Mouse (Mus musculus) heart, postnatal 10 days (tissue): ENCODE results near the gene Ttl. TPM values are rescaled to one million over a fixed set of nuclear protein-coding genes. Genes with fewer than 3 reads are reported as not detected.

Source experiments
- DNase-seq, 2 experiments: peaks; one replicate each; pipeline ENCODE4 v3.0.0; 2021
- intact Hi-C: fragments of 180-260 bp; cut with DNase I; formaldehyde crosslinking; loops from one replicate; pipeline ENCODE4 v1.15.1; 2025
- total RNA-seq, 2 experiments: library from RNA; stranded (reverse); gene quantifications; 2 replicates each; pipeline ENCODE4 v1.2.3; 2021

The Ttl gene
- total RNA-seq, 2 experiments from 2014 or later: 18.1 to 20.2 TPM

DNA sequence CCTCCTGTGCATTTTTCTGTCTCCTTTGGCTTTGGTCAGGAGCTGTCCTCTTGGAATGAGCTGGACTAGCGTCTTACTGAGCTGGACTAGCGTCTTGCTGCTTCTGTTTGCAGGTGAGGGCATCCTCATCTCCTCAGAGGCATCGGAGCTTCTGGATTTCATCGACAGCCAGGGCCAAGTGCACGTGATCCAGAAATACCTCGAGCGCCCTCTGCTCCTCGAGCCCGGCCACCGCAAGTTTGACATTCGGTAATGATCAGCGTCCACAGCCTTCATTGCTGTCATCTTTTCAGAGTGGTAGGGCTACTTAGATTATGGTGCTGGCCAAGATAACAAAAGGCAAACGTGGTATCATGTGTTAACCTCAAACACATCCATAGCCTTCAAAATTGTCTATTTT, 15.4 kb downstream of the Ttl start:
- intact Hi-C loops: no loop called here
- DNase-seq: peak; percentile 10 to 16

DNA sequence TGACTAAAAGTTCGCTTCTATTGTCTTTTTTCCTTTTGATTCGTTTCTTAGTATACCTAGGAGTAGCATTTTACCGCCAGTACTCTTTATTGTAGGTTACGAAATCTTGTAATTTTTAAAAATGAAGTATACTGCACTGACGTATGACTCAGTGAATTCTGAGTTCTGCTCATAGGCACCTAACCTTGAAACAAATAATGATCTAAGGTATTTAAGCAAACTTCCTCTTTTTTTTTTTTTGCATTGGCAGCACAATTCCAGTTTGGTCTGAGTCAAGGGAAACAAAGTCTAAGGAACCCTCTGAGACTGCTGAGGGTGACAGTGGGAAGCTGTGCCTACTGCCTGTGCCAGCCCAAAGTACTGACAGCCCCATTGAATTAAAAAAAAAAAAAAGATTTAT, 17.8 kb downstream of the Ttl start:
- intact Hi-C loops: no loop called here
- no peak for DNase-seq

DNA sequence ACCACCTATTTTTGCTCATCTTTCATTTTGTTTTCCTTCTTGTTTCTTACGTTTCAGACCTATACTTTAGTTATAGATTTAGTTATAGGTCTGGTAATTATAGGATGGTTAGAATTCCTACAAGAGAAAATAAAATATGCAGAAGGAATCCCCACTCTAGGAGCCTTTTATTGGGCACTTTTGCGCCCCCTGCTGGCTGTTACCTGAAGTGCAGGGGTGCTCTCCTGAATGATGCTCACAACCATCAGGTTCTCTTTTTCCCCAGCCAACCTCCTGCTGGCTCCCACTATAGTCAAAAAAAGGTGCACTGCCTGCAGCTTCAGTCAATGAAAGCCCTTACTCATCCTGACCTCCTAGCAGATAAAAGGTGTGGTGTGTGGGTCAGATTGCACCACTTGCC, 19.2 kb downstream of the Ttl start:
- intact Hi-C loops: loop anchor here (2.0 to 5.0 kb wide), 2 partner anchors 78 to 136 kb away; no protein-coding TSS in a partner anchor

DNA sequence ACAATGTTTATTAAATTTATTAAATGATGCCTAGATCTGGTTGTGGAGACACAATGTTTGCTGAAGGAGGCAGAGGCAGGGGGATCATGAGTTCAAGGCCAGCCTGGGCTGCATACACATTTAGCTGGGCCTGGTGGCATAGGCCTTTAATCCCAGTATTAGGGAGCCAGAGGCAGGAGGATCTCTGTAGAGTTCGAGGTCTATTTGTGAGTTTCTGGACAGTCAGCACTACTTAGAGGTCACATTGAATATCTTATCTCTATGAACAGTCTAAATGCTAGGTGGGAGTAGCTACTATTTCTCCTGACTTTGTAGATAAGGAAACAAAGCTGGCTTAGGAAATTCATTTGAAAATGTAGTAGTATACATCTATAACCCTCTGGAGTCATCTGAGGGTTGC, 21.8 kb downstream of the Ttl start:
- no peak for DNase-seq
- intact Hi-C loops: loop anchor here (5.0 kb wide), 1 partner anchor 80 kb away; no protein-coding TSS in a partner anchor

More for the DNA sequence above, 19.2 kb downstream of the Ttl start:
- DNase-seq: peak in 1 of 2 experiments; percentile 31

DNA sequence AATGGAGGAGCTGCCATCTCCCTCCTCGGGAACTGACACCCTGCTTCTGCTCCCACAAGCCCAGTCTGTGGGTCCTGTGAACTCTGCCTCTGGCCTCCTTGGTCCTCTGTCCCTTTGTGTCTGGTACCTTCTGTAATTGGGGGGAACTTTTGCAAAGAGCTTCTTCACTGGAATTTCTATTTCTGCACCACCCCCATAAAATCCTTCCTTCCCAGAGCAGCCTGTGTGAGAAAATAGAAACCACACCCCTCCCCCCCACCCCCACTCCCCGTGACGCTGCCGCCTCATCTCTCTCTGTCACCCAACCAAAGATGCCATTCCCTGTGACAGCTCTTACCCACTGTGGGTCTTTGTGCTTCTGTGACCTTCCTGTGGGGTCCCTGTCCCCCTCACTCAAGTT, 24.6 kb downstream of the Ttl start:
- DNase-seq: no peak
- intact Hi-C loops: no loop called here

DNA sequence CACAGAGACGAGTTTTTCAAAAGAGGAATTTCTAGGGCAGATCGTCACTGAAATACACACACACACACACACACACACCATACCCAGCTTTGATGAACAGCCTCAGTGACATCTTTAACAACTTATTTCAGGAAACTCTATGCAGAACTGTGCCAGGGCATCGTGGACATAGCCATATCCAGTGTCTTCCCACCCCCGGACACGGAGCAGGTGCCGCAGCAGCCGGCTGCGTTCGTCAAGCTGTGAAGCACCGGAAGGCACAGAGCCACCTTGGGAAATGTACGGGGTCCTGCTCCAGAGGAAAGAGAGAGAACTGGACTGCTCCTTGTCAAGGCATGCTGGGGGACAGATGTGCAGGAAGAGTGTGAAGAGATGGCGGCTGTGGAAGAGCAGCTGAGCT, 27.1 kb downstream of the Ttl start:
- DNase-seq: no peak
- intact Hi-C loops: no loop called here

DNA sequence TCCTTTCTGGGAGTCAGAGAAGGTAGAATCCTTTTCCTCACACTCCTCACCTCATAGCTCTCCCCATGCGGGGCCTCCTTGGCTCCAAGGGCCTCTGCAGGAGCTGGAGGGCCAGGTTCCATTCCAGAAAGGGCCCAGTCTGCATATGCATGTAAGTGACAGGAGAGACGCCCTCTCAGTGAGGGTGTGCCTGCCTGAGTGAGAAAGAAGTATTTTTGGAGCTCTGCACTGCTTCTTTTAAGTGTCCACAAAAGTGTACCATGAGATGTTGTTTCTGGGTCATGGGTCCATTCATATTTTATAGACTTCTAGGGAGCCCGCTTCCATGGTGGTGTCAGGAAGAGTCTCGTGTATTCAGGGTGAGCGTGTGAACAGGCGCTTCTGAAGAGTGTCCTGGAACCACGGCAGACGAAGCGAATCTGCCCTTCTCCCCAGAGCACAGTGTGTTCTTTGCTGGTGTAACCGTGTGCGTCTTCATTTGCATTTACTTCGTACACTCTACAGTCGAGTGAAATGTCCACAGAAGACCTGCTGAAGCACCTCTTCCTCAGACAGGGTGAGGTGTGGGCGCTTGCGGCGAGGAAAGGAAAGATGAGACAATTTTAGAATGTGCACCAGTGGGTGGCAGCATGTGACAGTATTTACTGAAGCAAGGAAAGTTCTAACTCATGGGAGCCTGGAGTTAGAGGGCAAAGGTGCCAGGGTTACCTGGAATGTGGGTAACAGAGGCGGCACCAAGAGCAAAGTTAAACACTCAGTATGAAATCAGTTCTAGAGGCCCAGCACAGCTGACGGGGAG, 28.4 kb downstream of the Ttl start:
- intact Hi-C loops: no loop called here
- DNase-seq: no peak

DNA sequence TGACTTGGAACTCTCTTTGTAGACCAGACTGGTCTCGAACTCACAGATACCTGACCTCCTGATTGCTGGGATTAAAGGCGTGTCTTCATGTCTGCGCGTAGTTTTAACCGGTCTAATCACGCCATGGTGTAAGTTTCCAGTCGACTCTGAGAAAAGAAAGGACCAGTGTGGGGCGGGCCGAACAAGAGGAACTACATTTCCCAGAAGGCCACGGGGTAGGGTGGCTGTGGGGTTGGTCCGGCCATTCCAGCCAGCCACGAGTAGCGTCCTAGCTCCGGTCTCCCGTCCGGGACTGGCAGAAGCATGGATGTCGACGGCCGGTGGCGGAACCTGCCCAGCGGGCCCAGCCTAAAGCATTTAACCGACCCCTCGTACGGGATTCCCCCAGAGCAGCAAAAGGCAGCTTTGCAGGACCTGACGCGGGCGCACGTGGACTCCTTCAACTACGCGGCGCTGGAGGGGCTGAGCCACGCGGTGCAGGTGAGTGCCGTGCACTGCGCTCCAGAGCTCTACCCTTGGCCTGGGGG, 35.1 kb downstream of the Ttl start, which contains the start of gene Polr1b:
Polr1b (plus strand) TSS at position 212 of the 527 bp plus-strand sequence.
- intact Hi-C loops: loop anchor here (1.0 to 10.0 kb wide), 2 partner anchors 28 to 154 kb away; partner anchors contain the start of gene Chchd5

DNA sequence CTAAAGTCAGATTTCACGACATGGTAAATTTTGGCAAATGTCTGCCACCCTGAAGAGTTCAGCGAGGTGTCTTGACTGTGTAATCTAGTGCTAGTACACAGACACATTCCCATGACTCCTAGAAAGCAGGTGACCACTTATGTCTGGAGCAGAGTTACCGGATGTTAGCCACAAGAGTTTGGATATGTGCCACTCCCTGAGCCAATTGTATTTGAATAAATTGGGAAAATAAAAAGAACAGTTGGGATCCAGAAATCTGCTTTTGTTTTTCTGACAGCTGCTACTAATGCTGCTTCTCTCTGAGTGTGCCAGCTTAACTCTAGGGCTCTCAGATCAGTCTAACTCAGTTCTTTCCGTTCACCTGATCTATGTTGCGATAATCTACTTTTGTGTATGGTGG, 47.2 kb downstream of the Ttl start:
- intact Hi-C loops: no loop called here
- no peak for DNase-seq

More for the DNA sequence above, 35.1 kb downstream of the Ttl start, which contains the start of gene Polr1b:
- peak; percentile 96 to 97 for DNase-seq

DNA sequence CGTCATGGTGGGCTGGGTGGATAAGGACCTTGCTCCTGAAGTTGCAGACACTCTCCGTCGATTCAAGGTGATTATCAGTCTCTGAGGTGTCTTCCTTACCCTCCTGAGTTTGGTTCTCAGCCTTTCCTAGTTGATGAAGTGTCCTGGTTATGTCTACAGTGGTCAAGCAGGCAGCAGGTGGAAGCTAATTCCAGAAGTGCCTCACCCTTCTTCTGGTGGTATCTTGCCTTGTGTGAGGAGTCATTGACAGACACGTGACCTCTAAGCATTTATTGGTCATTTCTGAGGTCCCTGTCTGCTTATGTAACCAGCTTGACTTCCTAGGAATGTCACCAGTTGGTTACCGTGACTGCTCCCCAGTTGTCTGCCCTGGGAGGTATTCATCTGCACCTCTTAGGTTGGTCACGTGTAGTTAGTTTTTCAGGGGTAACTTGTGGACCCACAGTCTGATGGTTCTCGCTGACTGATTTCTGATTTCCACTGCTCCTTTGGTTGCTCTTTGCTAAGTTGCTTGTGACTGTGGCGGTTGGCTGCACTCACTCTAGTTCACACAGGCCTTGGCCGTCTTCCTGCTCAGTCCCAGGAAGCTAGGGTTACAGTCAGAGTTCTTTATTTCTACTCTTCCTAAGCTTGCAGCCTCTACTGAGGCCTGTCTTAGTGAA, 50.1 kb downstream of the Ttl start:
- DNase-seq: no peak
- intact Hi-C loops: no loop called here

DNA sequence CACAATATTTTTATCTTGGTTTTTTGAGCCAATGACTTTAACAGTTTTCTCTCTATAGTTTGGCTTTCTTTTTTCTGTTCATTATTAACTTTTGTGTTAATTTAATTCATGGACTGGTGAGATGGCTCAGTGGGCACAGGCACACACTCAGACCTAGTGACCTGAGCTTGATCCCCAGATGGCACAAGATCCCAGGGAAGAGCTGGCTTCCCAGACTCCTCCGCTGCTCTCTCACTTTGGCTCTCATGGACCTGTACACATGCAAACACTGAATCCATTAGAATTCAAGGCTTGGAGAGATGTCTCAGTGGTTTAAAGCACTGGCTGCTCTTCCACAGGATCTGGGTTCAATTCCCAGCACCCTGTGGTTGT, 50.6 kb downstream of the Ttl start:
- DNase-seq: no peak
- intact Hi-C loops: no loop called here

DNA sequence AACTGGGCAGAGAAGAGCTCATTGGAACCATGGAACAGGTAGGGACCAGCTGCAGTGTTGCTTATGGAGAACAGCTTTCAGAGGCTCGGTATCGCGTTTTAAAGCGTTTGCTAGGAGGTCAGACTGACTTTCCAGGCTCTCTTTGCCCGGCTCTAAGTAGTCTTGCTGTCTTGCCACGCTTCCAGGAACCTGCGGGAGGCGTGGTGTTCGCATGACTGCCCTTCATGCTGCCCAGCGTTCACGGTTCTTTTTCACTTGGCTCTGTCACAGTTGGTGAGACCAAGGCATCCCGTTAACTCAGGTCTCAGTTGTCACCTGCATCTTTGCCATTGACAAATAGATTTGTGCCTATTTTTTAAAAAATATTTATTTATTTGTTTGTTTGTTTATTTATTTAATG, 52.3 kb downstream of the Ttl start:
- no peak for DNase-seq
- intact Hi-C loops: no loop called here

DNA sequence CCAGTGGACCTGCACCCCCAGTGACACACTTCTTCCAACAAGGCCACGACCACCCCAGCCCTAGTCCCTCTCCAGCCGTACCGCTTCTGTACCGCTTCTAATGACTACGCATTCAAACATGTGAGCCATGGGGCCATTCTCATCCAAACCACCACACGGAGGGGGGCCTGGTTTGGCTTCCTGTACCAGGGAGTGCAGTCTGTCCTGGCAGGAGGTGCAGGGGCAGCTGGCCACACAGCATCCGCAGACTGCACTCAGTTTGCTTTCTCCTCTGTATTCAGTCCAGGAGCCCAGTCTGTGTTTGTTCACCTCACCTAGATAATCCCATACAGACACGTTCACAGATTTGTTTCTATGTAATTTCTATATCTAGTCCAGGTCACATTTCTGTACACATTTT, 56.2 kb downstream of the Ttl start:
- no peak for DNase-seq
- intact Hi-C loops: no loop called here

DNA sequence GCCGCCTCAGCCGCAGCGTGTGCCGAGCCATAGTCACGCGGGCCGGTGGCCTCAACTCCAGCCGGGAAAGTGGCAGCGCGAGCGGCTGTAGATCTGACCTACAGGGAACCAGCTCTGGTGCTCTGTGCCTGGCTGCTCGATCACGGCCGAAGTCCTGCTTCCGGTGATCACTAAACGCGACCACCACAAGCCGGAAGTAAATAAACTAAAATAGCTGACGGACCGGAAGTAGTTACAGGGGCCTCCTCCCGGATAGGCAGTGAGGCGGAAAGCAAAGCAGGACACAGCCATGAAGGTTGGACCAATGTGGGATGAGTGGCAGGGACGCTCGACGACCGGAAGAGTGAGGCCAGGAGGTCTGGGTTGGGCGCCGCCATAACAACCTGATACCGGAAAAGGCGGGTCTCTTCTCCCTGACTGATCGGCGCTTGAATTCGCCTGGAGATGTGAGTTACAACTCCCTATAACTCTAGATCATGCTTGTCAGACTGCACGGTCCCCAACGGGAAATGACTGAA, 63.7 kb downstream of the Ttl start, which contains the start of gene Chchd5:
Chchd5 (plus strand) TSS at position 289 of the 518 bp plus-strand sequence.
- intact Hi-C loops: loop anchor here (1.0 to 2.0 kb wide), 3 partner anchors 28 to 69 kb away; partner anchors contain the start of gene Slc20a1
- peak; percentile 95 for DNase-seq

DNA sequence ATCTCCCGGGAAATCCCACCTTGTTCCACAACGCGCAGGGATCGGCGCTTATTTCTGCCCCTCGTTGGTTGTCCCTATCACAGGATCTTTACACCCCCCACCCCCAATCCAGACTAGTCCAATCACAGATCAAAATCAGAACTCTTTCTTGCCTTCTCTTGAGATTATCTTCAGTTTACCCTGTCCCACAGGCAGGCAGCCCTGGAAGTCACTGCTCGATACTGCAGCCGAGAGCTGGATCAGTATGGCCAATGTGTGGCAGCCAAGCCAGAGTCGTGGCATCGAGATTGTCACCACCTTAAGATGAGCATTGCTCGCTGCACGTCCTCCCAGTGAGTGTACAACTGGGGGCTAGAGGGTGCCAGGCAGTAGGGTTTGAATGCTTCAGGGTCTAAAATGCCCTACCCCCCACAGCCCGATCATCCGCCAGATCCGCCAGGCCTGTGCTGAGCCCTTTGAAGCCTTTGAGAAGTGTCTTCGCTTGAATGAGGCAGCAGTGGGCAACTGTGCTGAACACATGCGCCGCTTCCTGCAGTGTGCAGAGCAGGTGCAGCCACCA, 64.3 kb downstream of the Ttl start:
- DNase-seq: peak in 1 of 2 experiments; percentile 56
- intact Hi-C loops: loop anchor here (1.0 to 2.0 kb wide), 3 partner anchors 29 to 69 kb away; partner anchors contain the start of gene Slc20a1

DNA sequence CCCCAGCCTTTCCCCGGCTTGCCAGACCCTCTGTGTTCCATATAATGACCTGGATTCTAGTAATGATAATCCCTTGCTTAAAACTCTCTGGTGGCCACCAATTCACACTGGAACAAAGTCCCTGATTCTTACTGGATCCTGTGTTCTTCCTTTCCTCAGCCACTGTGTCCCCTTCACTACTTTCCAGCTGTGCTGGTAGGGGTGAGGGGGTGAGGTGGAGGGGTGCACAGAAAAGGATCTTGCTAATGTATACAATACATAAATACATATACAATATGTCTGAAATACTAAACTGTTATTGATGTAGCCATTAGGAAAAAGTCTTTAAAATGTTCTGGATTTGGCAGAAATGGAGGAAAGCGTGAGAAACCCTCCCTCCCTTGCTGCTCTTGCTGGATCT, 65.0 kb downstream of the Ttl start:
- intact Hi-C loops: no loop called here
- no peak for DNase-seq

DNA sequence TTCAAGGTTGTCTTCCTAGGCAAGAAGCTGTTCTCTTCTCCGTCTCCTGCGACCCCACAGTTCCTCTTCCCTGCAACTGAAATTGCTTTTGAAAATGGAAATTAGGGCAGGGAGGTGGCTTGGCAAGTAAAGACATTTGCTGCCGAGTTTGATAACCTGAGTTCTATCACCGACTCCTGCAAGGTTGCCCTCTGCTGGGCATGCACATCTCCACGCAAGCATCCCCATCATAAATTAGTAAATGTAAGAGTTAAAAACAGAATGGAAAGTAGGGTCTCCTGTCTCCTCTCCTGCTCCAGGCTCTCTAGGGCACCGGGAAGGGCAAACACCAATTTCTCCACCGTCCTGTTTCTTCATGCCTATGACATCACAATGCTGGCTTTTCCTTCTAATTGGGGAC, 66.5 kb downstream of the Ttl start:
- intact Hi-C loops: no loop called here
- DNase-seq: no peak

DNA sequence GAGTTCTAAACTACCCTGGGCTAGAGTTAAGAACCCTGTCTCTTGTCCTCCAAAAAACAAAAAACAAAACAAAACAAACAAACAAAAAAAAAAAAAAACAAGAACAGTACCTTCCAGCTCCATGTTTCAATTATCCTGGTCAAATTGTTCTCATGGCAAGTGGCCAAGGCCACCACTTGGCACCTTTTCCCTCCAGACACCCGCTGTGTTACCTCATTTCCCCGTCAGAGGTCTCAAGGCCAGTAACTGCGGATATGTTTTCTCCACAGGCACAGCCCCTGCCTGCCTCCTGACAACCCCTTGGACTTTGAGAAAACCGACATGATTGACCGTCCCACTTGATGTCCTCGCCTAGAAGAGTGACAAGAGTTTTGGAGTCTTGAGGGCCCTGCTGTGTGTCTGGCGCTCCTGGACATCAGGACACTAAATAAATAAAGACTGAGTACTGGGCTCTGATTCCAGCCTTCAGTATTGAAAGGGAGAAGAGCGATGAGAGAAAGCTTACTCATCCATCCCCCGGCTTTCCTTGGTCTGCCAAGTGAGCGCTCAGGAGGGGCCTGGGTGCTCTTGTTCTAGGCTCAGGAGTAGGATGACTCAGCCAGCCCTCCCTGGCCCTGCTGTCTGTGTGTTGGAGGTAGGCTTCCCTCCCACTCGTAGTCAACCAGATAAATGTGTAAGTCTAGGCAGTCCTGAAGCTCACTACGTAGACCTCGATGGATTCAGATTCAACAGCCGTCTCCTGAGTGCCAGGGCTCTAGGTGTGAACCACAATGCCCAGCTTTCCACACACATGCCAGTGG, 67.5 kb downstream of the Ttl start:
- peak in 1 of 2 experiments; percentile 15 for DNase-seq
- intact Hi-C loops: no loop called here

DNA sequence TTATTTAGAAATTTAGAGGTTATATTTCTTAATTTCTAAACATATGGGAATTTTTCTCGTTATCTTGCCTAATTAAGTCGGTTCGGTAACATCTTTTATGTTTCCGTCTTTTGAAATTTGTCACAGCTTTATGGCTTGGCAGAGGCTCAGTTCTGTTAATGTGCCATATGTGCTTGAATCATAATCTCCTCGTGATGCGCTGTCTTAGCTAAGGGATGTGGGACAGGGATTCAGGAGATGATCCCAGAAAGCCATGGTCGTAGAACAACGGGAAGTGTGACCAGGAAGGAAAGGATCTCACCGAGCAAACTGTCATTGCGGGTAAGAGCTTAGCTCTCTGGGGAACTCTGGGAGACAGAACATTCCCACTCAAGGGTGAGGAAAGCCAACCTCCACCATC, 74.2 kb downstream of the Ttl start:
- DNase-seq: no peak
- intact Hi-C loops: no loop called here
